Mouse (Mus musculus): ENCODE measurements around the gene Tecpr2. TPM values are rescaled to one million over a fixed set of nuclear protein-coding genes. Genes with fewer than 3 reads are reported as not detected.

Tecpr2 gene
- total and polyA plus RNA-seq, 3 experiments, result 2.8 to 7.5 (median 3.1) TPM

DNA sequence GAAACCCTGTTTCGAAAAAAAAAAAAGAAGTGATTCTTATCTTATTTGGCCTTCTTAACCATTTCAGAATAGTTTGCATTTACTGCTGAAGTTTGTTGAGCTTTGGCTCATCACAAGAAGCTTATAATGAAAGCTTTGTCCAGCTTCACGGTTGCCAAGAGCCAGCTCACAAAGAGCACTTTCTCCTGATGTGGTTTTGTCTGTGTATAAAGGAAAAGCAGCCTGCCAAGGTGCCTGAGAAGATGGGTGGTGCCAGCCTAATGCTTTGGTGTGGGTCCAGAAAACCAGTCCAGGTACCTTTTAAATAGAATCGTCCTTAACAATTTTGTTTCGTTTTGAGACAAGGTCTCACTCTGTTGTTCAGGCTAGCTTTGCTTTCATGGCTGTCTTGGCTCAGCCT, 13.0 kb downstream of the Tecpr2 start:
- Histone ChIP-seq H3K9ac (ENCODE audit: insufficient read depth, low read depth) (no peak overlapping the region), H3K79me2 (replicated peaks; ENCODE audit: control insufficient read depth, extremely low read depth, insufficient read depth, poor library complexity, severe bottlenecking) (no peaks in the 10 kb centered on the region), H3K9me3 (replicated peaks; ENCODE audit: low read length) (no peaks in the 10 kb centered on the region), H3K27ac (ENCODE audit: insufficient read depth, low read depth) (no peak overlapping the region), H3K27me3 (replicated peaks) (no peaks in the 10 kb centered on the region), H3K4me3 (replicated peaks in 1 of 3; ENCODE audit: low read depth in 2 of 3, low read length in 2 of 3, poor library complexity in 1 of 3) (no peak overlapping the region), H3K4me2 (ENCODE audit: insufficient read depth, low read depth, poor library complexity, severe bottlenecking) (no peak overlapping the region), H3K4me1 (ENCODE audit: control insufficient read depth in 1 of 2, insufficient read depth in 2 of 2) (no peaks in the 10 kb centered on the region), H3K36me3 (replicated peaks in 1 of 2; ENCODE audit: control insufficient read depth in 1 of 2, insufficient read depth in 1 of 2, low read length in 1 of 2) (peaks cover 0 to 26% of the 10 kb centered on the region in 2 experiments)
- no peak for DNase-seq (ENCODE audit: extremely low read depth)
- TF ChIP-seq ZNF384 (IDR thresholded peaks at IDR 0.05; ENCODE audit: low read depth, low read length) (no peak), ZKSCAN1 (IDR thresholded peaks at IDR 0.05; ENCODE audit: borderline replicate concordance, low read depth, low read length) (no peak), NELFE (IDR thresholded peaks at IDR 0.05; ENCODE audit: low read depth, low read length) (no peak), RCOR1 (conservative IDR thresholded peaks at IDR 0.05; ENCODE audit: low read depth, low read length) (no peak), GABPA (IDR thresholded peaks at IDR 0.05; ENCODE audit: insufficient replicate concordance, low read depth, low read length) (no peak), ZC3H11A (IDR thresholded peaks at IDR 0.05; ENCODE audit: low read depth, low read length) (no peak), SMC3 (IDR thresholded peaks at IDR 0.05; ENCODE audit: low read depth, low read length) (no peak), NRF1 (IDR thresholded peaks at IDR 0.05; ENCODE audit: low read depth, low read length) (no peak), RAD21 (IDR thresholded peaks at IDR 0.05; ENCODE audit: low read depth, low read length) (no peak), CHD2 (IDR thresholded peaks at IDR 0.05; ENCODE audit: low read length) (no peak), CHD1 (IDR thresholded peaks at IDR 0.05; ENCODE audit: low read depth, low read length) (no peak), TBP (conservative IDR thresholded peaks at IDR 0.05; ENCODE audit: low read depth, low read length) (no peak), PAX5 (IDR thresholded peaks at IDR 0.05; ENCODE audit: low read length) (no peak), EP300 (IDR thresholded peaks at IDR 0.05; ENCODE audit: low read length) (no peak), USF2 (conservative IDR thresholded peaks at IDR 0.05; ENCODE audit: low read depth, low read length) (no peak)
- in situ Hi-C loops (cut with MboI; ENCODE audit: low pct_ligation_motif_present, low pct_unique_long_range_greater_than_20kb, low sequenced_read_pairs), result no loop called here
- dilution Hi-C loops (cut with MboI; ENCODE audit: extremely low pct_ligation_motif_present, extremely low pct_unique_long_range_greater_than_20kb, low sequenced_read_pairs), result no loop called here

DNA sequence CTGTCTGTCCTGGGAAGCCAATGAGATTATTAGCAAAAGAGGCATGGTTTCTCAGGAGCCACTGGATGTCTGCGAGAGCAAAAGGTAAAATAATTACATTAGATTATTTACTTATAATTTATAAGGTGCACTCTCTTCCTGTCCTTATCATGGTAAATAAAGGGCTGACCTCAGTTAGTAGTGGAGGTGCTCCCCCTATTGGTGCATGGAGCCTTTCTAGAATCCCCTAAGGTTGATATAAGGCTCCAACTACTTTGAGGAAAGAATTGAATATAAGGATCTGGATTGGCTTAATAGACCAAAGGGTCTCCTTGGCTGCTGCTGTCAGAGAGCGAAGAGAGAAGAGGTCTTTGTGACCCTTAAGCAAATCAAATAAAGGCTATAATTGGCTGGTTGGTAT, 14.5 kb downstream of the Tecpr2 start:
- Histone ChIP-seq H3K27ac (ENCODE audit: insufficient read depth, low read depth) (no peak overlapping the region), H3K36me3 (replicated peaks in 1 of 2; ENCODE audit: control insufficient read depth in 1 of 2, insufficient read depth in 1 of 2, low read length in 1 of 2) (peaks cover 4 to 29% of the 10 kb centered on the region in 2 experiments), H3K9me3 (replicated peaks; ENCODE audit: low read length) (no peaks in the 10 kb centered on the region), H3K27me3 (replicated peaks) (no peaks in the 10 kb centered on the region), H3K79me2 (replicated peaks; ENCODE audit: control insufficient read depth, extremely low read depth, insufficient read depth, poor library complexity, severe bottlenecking) (no peaks in the 10 kb centered on the region), H3K4me3 (replicated peaks in 1 of 3; ENCODE audit: low read depth in 2 of 3, low read length in 2 of 3, poor library complexity in 1 of 3) (no peak overlapping the region), H3K9ac (ENCODE audit: insufficient read depth, low read depth) (no peak overlapping the region), H3K4me2 (ENCODE audit: insufficient read depth, low read depth, poor library complexity, severe bottlenecking) (no peak overlapping the region), H3K4me1 (ENCODE audit: control insufficient read depth in 1 of 2, insufficient read depth in 2 of 2) (peaks cover 0 to 11% of the 10 kb centered on the region in 2 experiments; a peak in 2 of 4 replicates)
- TF ChIP-seq ZC3H11A (IDR thresholded peaks at IDR 0.05; ENCODE audit: low read depth, low read length), result no peak
- peak in 1 of 2 experiments; percentile 56; a peak in 2 of 4 replicates for TF ChIP-seq CTCF (conservative IDR thresholded peaks at IDR 0.05 in 1 of 2, IDR thresholded peaks at IDR 0.05 in 1 of 2; ENCODE audit: low read depth in 2 of 2, low read length in 2 of 2)
- no peak for TF ChIP-seq TCF12 (IDR thresholded peaks at IDR 0.05; ENCODE audit: low read depth, low read length)
- TF ChIP-seq CHD2 (IDR thresholded peaks at IDR 0.05; ENCODE audit: low read length), result no peak
- no peak for TF ChIP-seq ZNF384 (IDR thresholded peaks at IDR 0.05; ENCODE audit: low read depth, low read length)
- peak; percentile 39 for TF ChIP-seq RAD21 (IDR thresholded peaks at IDR 0.05; ENCODE audit: low read depth, low read length)
- TF ChIP-seq ELF1 (IDR thresholded peaks at IDR 0.05; ENCODE audit: low read depth, low read length), result no peak
- TF ChIP-seq JUN (IDR thresholded peaks at IDR 0.05; ENCODE audit: insufficient read depth, low read depth, low read length), result no peak
- no peak for TF ChIP-seq GABPA (IDR thresholded peaks at IDR 0.05; ENCODE audit: insufficient replicate concordance, low read depth, low read length)
- DNase-seq (ENCODE audit: extremely low read depth), result no peak
- in situ Hi-C loops (cut with MboI; ENCODE audit: low pct_ligation_motif_present, low pct_unique_long_range_greater_than_20kb, low sequenced_read_pairs), result no loop called here
- dilution Hi-C loops (cut with MboI; ENCODE audit: extremely low pct_ligation_motif_present, extremely low pct_unique_long_range_greater_than_20kb, low sequenced_read_pairs), result no loop called here

Measured in CH12.LX (cell line).